Mouse (Mus musculus) right cerebral cortex, postnatal 36 days (tissue): ENCODE data around the gene Olfr1155.

ENCODE experiments used
- DNase-seq, 2 experiments: peaks; one replicate each; pipeline ENCODE4 v3.0.0; 2022; ENCODE audit warnings: low spot score in 2 of 2, mixed read lengths in 1 of 2

The Olfr1155 gene

DNA sequence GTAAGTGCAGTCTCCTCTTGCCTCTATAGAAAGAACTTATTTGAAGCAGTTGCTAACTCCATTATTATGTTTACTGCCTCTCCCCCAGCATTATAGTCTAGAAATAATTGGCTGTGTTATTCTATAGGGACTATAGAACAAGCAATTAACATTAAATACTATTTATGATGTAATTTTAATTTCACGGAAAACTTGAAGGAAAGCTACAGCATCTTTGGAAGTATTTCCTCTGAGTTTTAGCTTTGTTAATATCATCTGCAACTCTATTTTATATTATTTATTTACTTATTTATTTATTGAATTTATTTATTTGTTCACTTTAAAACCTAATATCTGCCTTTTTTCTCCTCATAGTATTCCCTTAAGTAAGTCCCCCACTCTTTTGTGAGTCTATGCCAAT lies at the start of gene Olfr1155:
Gene Olfr1155, minus strand, starts transcription at position 101 of the 400 bp plus-strand sequence.
- no peak for DNase-seq

DNA sequence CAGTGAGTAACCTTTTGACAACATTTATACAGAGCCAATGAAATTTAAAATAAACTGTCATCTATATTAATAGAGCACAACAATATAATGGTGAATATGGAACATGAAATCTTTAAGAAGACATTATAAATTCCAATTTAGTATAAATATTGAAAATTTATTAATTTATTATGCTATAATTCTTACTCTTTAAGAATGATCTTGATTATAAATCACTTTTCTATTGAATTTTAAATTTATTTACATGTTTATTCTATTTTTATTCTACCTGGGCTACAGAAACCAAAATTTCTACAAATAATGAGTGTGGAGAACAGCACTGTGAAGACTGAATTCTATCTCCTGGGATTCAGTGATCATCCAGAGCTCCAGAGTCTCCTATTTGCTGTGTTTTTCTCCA lies 44.9 kb upstream of the Olfr1155 start, which contains the start of gene Olfr1158:
Gene Olfr1158, plus strand, starts transcription at position 301 of the 400 bp plus-strand sequence.
- no peak for DNase-seq

DNA sequence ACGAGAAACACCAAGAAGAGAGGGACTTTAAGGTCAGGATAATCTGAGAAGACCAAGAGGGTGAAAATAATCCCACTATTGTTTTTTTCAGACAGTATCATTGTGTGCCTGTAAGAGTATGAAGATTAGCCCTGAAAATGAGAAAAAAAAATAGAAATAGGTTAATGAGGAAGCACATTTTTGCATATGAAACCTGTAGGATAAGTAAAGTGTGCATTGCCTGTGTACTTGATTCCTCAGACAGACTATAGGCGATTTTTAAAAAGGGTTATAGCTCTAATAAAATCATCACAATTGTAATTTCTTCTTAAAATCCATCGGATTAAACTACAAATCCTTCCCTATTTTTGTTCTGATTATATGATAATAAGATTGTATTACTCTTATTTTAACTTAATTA lies 29.6 kb upstream of the Olfr1155 start, which contains the start of gene Olfr74:
Gene Olfr74, minus strand, starts transcription at position 101 of the 400 bp plus-strand sequence.
- no peak for DNase-seq

DNA sequence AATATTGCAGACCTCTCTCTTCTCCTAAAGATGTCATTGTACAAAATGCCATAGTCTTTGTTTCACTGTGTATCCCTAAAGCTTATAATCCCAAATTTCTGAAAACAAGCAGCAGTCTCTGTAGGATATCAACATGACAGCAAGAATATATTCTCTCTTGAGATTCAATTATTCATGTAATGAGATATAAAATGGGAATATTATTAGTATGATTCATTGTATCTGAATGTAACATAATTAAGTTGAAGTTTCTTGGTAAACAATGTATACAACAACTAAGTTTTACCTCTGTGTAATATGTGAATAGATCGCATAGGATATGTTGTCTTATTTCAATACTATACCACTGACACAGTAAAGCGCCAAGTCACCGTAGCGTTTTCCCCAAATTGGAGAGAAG lies 23.3 kb upstream of the Olfr1155 start, which contains the start of gene Olfr1157:
Gene Olfr1157, minus strand, starts transcription at position 101 of the 400 bp plus-strand sequence.
- DNase-seq = no peak

- no peak for DNase-seq
Measured at GRCm38 (mm10) chr2:87953000-87953399, 8.1 kb upstream of the Olfr1155 start, which contains the start of gene Olfr1156. Gene Olfr1156 (minus strand): TSS chr2:87953100.

DNA sequence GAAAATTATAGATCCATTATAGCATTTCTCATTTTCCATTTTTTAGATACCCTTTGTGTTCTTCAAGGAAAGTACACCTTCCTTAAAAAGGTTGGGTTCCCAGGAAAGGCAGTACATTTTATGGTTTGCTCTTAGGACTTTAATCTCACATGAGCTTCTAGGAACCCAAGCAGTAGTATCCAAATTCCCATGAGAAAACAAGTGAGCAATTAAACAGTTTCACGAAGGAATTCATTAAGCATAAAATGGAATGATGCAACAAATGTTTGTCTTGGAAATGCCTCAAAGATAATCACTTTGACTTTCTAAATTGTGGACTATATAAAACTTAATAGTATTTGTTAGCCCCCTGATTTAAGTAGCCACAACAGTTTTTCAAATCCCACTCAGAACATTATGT lies 39.9 kb downstream of the Olfr1155 start, which contains the start of gene Olfr1154:
Gene Olfr1154, minus strand, starts transcription at position 101 of the 400 bp plus-strand sequence.
- no peak for DNase-seq

DNA sequence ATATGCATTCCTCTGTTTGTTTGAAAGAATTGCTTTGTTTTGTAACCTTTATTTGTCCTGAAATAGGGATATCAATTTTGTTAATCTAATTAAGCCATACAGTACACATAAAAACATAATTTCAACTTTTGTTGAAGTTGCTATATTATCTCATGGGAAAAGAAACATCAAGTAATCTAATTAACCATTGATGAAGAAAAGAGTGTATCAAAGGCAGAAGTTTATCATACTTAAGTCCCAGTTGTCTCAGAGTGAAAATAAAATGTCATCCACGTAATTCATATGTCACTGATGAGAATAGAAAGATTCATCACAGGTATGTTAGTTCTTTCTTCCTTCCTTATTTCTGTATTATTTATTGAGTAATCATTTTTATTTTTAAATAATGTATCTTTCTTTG lies 50.3 kb downstream of the Olfr1155 start, which contains the start of gene Olfr1153:
Gene Olfr1153, plus strand, starts transcription at position 301 of the 400 bp plus-strand sequence.
- DNase-seq = no peak
